Mouse (Mus musculus) ES-Bruce4 (cell line): ENCODE measurements around the gene Spp1. TPM values are rescaled to one million over a fixed set of nuclear protein-coding genes. Genes with fewer than 3 reads are reported as not detected.
"Not testable (repeated sequence)": the region's sequence is repeated elsewhere in the genome, so short reads cannot be mapped to it uniquely, and the experiment has no call there.

Source experiments
- H3K27ac ChIP-seq: 2 replicates; pipeline ENCODE4 v1.5.1; 2012; ENCODE audit warnings: low read length, inconsistent platforms; ENCODE audit not compliant: insufficient read depth
- H3K27me3 ChIP-seq: 2 replicates; pipeline ENCODE4 v1.6.1; 2012; ENCODE audit warnings: mild to moderate bottlenecking, low read length, inconsistent platforms; ENCODE audit not compliant: control insufficient read depth, poor library complexity, insufficient read depth, severe bottlenecking
- H3K36me3 ChIP-seq: 2 replicates; pipeline ENCODE4 v1.6.1; 2012; ENCODE audit warnings: inconsistent platforms, mild to moderate bottlenecking, low read length, moderate library complexity; ENCODE audit not compliant: control insufficient read depth, poor library complexity, insufficient read depth, severe bottlenecking
- H3K4me1 ChIP-seq: one replicate; pipeline ENCODE4 v1.8.1; 2011; ENCODE audit warnings: low read length; ENCODE audit not compliant: control insufficient read depth, insufficient read depth
- H3K4me3 ChIP-seq: 2 replicates; pipeline ENCODE4 v1.5.1; 2011; ENCODE audit warnings: low read depth, mild to moderate bottlenecking, low read length
- H3K9ac ChIP-seq: 2 replicates; pipeline ENCODE4 v1.6.1; 2012; ENCODE audit warnings: low read depth, mild to moderate bottlenecking, inconsistent platforms; ENCODE audit not compliant: poor library complexity, severe bottlenecking
- H3K9me3 ChIP-seq: replicated peaks from 2 replicates; pipeline ENCODE4 v1.6.1; 2012; ENCODE audit warnings: mild to moderate bottlenecking, low read length, inconsistent platforms; ENCODE audit not compliant: control insufficient read depth, poor library complexity, insufficient read depth, severe bottlenecking
- CTCF ChIP-seq: IDR thresholded peaks from one replicate; pipeline ENCODE4 v1.8.1; 2011; ENCODE audit warnings: low read depth, low read length
- EP300 ChIP-seq: IDR thresholded peaks from 2 replicates; pipeline ENCODE4 v1.6.1; 2011; ENCODE audit warnings: low read depth, low read length; ENCODE audit not compliant: insufficient read depth
- POLR2A ChIP-seq: IDR thresholded peaks from one replicate; pipeline ENCODE4 v1.8.1; 2011; ENCODE audit warnings: low read length; ENCODE audit not compliant: insufficient read depth
- polyA plus RNA-seq: library from polyadenylated mRNA; stranded (reverse); fragments of >200 nt; gene quantifications from 2 replicates; pipeline ENCODE4 v1.2.4, GENCODE M21; 2011; ENCODE audit warnings: low read depth; ENCODE audit not compliant: missing spikeins, insufficient read depth, insufficient read length

Spp1 gene
- polyA plus RNA-seq, 1 experiment = 395 TPM

DNA sequence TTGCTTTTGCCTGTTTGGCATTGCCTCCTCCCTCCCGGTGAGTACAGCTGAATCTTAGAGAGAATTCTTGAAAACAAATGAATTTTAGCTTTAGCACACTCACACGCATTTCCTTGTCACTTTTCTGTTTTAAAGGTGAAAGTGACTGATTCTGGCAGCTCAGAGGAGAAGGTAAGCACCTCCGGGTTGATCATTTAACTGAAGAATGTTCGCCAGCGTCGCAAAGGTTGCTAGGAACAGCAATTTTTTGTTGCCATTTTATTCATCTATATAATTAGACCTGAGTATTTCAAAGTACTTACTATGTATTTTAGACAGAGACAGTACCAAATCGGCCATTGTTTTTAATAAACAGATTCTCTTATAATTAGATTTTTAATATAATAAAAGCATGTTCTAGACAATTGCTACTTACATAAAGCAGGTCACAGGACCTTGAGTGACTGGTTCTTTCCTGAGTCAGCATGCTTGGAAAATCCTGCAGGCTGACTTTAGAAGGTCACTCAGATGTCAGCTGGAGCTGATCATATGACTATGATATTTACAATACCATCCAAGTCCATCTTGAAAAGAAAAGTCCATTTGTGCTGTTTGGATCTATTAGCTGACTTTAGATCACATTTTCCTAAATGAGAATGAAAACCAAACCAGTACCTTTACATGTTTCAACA is 1.6 kb downstream of the Spp1 start:
- Histone ChIP-seq H3K36me3 (peaks cover 35% of the 10 kb centered on the region), H3K27ac (peak overlapping the region; percentile 86), H3K9ac (peak overlapping the region; percentile 81)

DNA sequence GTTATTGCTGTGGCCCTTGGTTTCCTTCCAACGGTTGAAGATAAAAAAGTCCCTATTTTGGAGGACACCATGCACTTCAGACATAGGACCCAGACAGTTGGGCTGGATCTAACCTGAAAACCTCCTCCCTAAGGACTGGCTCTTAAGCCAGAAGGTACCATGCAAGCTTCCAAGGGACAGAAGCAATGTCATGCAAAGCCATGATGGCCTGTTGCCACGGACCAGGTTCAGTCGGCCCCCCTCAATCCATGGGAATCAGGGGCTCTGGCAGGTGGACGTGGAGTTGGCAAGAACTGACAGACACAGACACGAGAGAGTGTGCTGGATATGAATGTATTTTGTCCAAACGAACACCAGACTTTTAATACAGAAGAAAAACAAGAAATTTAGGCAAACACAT is 7.5 kb downstream of the Spp1 start:
- H3K27ac ChIP-seq = peak overlapping the region; percentile 96
- H3K4me1 ChIP-seq = peaks cover 8% of the 10 kb centered on the region
- H3K27me3 ChIP-seq = no peaks in the 10 kb centered on the region
- TF ChIP-seq CTCF (no peak), POLR2A (no peak), EP300 (no peak; the same call in 1 of the 2 replicates)
- no peak overlapping the region for H3K4me3 ChIP-seq
- peaks cover 23% of the 10 kb centered on the region for H3K36me3 ChIP-seq
- no peaks in the 10 kb centered on the region for H3K9me3 ChIP-seq
- H3K9ac ChIP-seq = peak overlapping the region; percentile 1; the same call in 1 of the 2 replicates

More for the DNA sequence above, 1.6 kb downstream of the Spp1 start:
- Histone ChIP-seq H3K27me3 (no peaks in the 10 kb centered on the region), H3K4me3 (peak overlapping the region; percentile 92), H3K9me3 (no peaks in the 10 kb centered on the region), H3K4me1 (peaks cover 3% of the 10 kb centered on the region)
- no peak for TF ChIP-seq CTCF

DNA sequence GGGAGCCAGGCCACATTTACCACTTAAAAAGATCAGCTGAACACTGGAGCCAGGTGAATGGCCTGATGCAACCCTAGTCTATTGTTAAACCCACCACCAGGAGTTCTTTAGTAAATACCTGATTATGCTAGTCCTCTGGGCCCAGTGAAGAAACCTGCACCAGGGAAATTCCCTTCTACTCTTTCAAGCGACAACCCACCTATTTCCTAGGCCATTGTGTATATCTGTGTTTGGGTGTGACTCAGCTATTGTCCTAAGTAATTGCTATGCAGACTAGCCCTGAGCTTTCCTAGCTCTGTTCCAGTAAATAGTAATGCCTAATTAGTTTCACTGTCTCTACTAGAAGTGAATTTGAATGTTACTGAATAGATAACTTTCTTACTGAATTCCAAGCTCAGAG is 7.9 kb downstream of the Spp1 start:
- Histone ChIP-seq H3K4me3 (no peak overlapping the region), H3K27ac (peak overlapping the region; percentile 96), H3K27me3 (no peaks in the 10 kb centered on the region), H3K36me3 (peaks cover 19% of the 10 kb centered on the region), H3K9ac (peak overlapping the region; percentile 1; the same call in 1 of the 2 replicates), H3K4me1 (peaks cover 8% of the 10 kb centered on the region), H3K9me3 (no peaks in the 10 kb centered on the region)
- TF ChIP-seq EP300 (no peak; the same call in 1 of the 2 replicates), POLR2A (no peak), CTCF (no peak)

DNA sequence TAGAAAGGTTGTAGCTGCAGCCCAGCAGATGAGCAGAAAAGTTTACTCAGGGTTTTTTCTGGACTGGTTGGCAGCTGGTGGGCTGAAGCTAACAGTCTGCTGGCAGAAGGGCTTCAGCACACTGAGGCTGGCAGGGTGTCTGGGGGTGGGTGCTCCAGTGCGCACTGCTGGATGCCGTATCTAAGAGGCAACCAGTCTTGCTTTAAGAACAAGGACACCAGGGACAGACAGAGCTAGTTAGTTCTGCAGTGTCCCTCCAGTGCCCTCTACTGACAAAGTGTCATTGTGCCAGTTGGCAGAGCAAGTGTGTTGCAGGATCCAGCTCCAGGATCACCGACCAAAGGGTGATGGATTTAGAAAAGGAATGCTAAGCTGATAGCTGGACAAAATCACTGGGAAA is 11.2 kb downstream of the Spp1 start:
- Histone ChIP-seq H3K27me3 (no peaks in the 10 kb centered on the region), H3K27ac (no peak overlapping the region), H3K4me1 (peaks cover 8% of the 10 kb centered on the region), H3K9me3 (no peaks in the 10 kb centered on the region), H3K36me3 (no peaks in the 10 kb centered on the region), H3K4me3 (no peak overlapping the region), H3K9ac (no peak overlapping the region)
- TF ChIP-seq EP300 (peak; percentile 54; the same call in 1 of the 2 replicates), POLR2A (no peak), CTCF (peak; percentile 71)

DNA sequence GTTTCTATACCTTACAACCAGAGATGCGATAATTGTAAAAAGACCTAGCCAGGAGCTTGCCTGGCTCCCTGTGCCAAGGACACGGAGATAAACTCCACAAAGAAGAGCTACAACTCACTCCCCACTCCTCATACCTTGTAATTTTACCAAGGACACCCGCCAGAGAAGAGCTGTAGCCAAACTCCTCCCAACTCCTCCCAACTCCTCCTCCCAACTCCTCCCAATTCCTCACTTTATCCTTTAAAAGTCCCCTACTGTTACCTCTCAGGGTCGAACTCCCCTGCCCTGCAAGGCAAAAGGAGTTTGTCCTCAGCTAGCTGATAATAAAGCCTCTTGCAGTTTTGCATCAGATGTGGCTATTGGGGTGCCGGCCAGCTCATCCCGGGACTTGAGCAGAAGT is 13.4 kb downstream of the Spp1 start:
- H3K27me3 ChIP-seq, H3K9me3 ChIP-seq, H3K4me1 ChIP-seq, H3K4me3 ChIP-seq, H3K36me3 ChIP-seq: not testable (repeated sequence)
- Histone ChIP-seq H3K9ac (peak overlapping the region; percentile 61; the same call in 1 of the 2 replicates), H3K27ac (peak overlapping the region; percentile 75)

DNA sequence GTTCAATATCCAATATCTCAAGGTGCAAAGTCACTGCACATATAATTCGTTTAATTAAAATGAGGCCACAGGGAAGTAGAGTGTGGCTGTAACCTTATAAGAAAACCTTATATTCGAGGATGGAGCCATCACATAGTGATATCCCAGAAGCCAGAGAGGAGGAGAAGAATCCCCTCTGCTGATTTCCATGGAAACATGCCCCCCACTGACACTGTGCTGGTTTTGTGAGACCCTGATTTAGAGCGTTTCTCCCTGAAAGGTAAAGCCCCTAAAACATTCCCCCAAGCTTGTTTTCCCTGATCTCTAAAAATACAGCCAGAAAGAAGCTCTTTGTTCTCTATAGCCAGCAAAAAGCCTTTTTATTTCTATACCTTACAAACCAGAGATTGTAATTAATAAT is 14.6 kb downstream of the Spp1 start:
- Histone ChIP-seq H3K27ac (no peak overlapping the region), H3K9me3 (no peaks in the 10 kb centered on the region), H3K9ac (peak overlapping the region; percentile 43), H3K36me3 (no peaks in the 10 kb centered on the region), H3K4me1 (peaks cover under 1% of the 10 kb centered on the region), H3K27me3 (no peaks in the 10 kb centered on the region), H3K4me3 (no peak overlapping the region)
- TF ChIP-seq CTCF = no peak
- TF ChIP-seq EP300 = no peak
- TF ChIP-seq POLR2A = no peak
